In genomic region chr13:92580220-92581043, GRCm38 (mm10) we compare ENCODE assay signal across 9 mouse cellular contexts. TPM values are rescaled to one million over a fixed set of nuclear protein-coding genes. Genes with fewer than 3 reads are reported as not detected.
A peak's percentile ranks its signal among the peaks of the same experiment; 100 is the strongest.
DNase-seq lines count a peak whose midpoint lies in the region; ATAC-seq and TF ChIP-seq lines count a peak whose summit lies in the region.
"Had no signal": no experiment of that assay in that cellular context is flagged by ENCODE, and none has a peak within 500 bp of the region (broad histone marks: within the 10 kb centered on the region; RNA-seq: fewer than 3 reads in every experiment).

No protein-coding gene starts in this region.

- peak; percentile 75 for ATAC-seq in forebrain, embryonic 13.5 days

- intact Hi-C loops in heart, postnatal 36 days (cut with DNase I) = loop anchor here (1.0 kb wide), 2 partner anchors 123 to 161 kb away; no protein-coding TSS in a partner anchor

- in situ Hi-C loops in ES-E14 (cut with MboI; ENCODE audit: low sequenced_read_pairs in 2 of 2, unreplicated experiment in 2 of 2) = loop anchor here in 1 of 2 experiments (25.0 kb wide), 1 partner anchor 157 kb away; no protein-coding TSS in a partner anchor

- peaks cover 0 to 5% of the 10 kb centered on the region in 2 experiments; a peak in 1 of 4 replicates for H3K4me1 ChIP-seq in ES-E14 (ENCODE audit: control insufficient read depth in 2 of 2, insufficient read depth in 2 of 2, low read length in 2 of 2, poor library complexity in 1 of 2)
- 0 out of 2 replicates have a peak, but pooled peaks cover 3% of the 10 kb centered on the region for H3K4me1 ChIP-seq in forebrain, embryonic 13.5 days

- DNase-seq in ES-E14 (ENCODE audit: low read depth, low spot score) = peak; percentile 33
- DNase-seq in c-Kit-positive CD71-positive TER-119-negative erythroid progenitor cells, embryonic 14.5 days (ENCODE audit: low read depth) = peak; percentile 70
- DNase-seq in heart, postnatal 36 days = peak; percentile 76
- peak; percentile 78 for DNase-seq in layer of hippocampus, adult 11-12 months (ENCODE audit: low spot score)
- DNase-seq in lung, adult 18-20 months = peak; percentile 64 to 77
- peak; percentile 51 for DNase-seq in retina, postnatal 7 days (ENCODE audit: low read depth, low spot score)
- peak; percentile 79 for DNase-seq in thymus, postnatal 4 days

- 40% methylated on average over 10 of the region's 10 CpGs for WGBS in forebrain, embryonic 13.5 days

- no peak overlapping the region for H3K4me2 ChIP-seq in forebrain, embryonic 13.5 days

- no peaks in the 10 kb centered on the region for H3K9me3 ChIP-seq in ES-E14 (ENCODE audit: control insufficient read depth, insufficient read depth, low read depth, low read length)
- no peaks in the 10 kb centered on the region for H3K9me3 ChIP-seq in forebrain, embryonic 13.5 days (replicated peaks)

- no peak overlapping the region for H3K9ac ChIP-seq in ES-E14 (ENCODE audit: insufficient read depth, low read depth, low read length, poor library complexity, severe bottlenecking)
- no peak overlapping the region for H3K9ac ChIP-seq in forebrain, embryonic 13.5 days

- no peak overlapping the region for H3K4me3 ChIP-seq in ES-E14 (ENCODE audit: insufficient read depth in 1 of 2, low read depth in 1 of 2, low read length in 2 of 2, poor library complexity in 1 of 2, severe bottlenecking in 1 of 2)
- H3K4me3 ChIP-seq in forebrain, embryonic 13.5 days = no peak overlapping the region

- no peaks in the 10 kb centered on the region for H3K27me3 ChIP-seq in forebrain, embryonic 13.5 days

- H3K36me3 ChIP-seq in ES-E14 (ENCODE audit: control insufficient read depth, insufficient read depth, low read length, poor library complexity, severe bottlenecking) = no peaks in the 10 kb centered on the region
- no peaks in the 10 kb centered on the region for H3K36me3 ChIP-seq in forebrain, embryonic 13.5 days (ENCODE audit: poor library complexity, severe bottlenecking)

- H3K27ac ChIP-seq in ES-E14 (ENCODE audit: insufficient read depth, low read depth, low read length, poor library complexity, severe bottlenecking) = no peak overlapping the region
- H3K27ac ChIP-seq in forebrain, embryonic 13.5 days = no peak overlapping the region

TF ChIP-seq in ES-E14, 5 proteins besides CTCF, POLR2A, EP300 and RAD21:
- TF ChIP-seq CHD2 (IDR thresholded peaks at IDR 0.05; ENCODE audit: low read depth, low read length) (no peak), ZC3H11A (IDR thresholded peaks at IDR 0.05; ENCODE audit: borderline replicate concordance, low read depth, low read length) (peak; percentile 78), MAFK (IDR thresholded peaks at IDR 0.05; ENCODE audit: insufficient read depth, low read depth, low read length) (no peak), ZNF384 (IDR thresholded peaks at IDR 0.05; ENCODE audit: low read depth, low read length) (no peak), HCFC1 (IDR thresholded peaks at IDR 0.05; ENCODE audit: borderline replicate concordance, insufficient read depth, low read length) (no peak)
TF ChIP-seq in ES-E14: peak in this region for 1.

RNA-seq across cellular contexts. Expression of gene Spz1, which starts 4.5 kb away (rescaled TPM):
- total RNA-seq in ES-E14 (2012; rRNA removed) = 0.76 and 1.8 TPM in 2 replicates
- not detected in 2 replicates for polyA plus RNA-seq in forebrain, embryonic 13.5 days (2015; fragmentation: Nextera tagmentation; extraction: Ambion mirVana)
- total RNA-seq in heart, postnatal 36 days (2021) = not detected
- polyA plus RNA-seq: frontal cortex, adult 2 months had no signal

RNA-seq across cellular contexts. Expression of gene Serinc5, which starts 30.5 kb away (rescaled TPM):
- total RNA-seq in ES-E14 (2012; rRNA removed) = 14.9 and 25.8 TPM in 2 replicates
- 11.5 and 13.3 TPM in 2 replicates for polyA plus RNA-seq in forebrain, embryonic 13.5 days (2015; fragmentation: Nextera tagmentation; extraction: Ambion mirVana)
- total RNA-seq in heart, postnatal 36 days (2021) = 10 to 100 TPM; 15.4 to 18.5 TPM

RNA-seq across cellular contexts. Expression of gene Zfyve16, which starts 49.8 kb away (rescaled TPM):
- total RNA-seq in ES-E14 (2012; rRNA removed) = 8.8 and 12.6 TPM in 2 replicates
- 10.0 TPM in 2 replicates for polyA plus RNA-seq in forebrain, embryonic 13.5 days (2015; fragmentation: Nextera tagmentation; extraction: Ambion mirVana)
- total RNA-seq in heart, postnatal 36 days (2021) = 10 to 100 TPM; 11.4 to 12.4 TPM
